Comparison of ENCODE assay signal across 8 mouse cellular contexts in genomic region chr6:83068706-83069487, GRCm38 (mm10). TPM values are rescaled to one million over a fixed set of nuclear protein-coding genes. Genes with fewer than 3 reads are reported as not detected.
A peak's percentile ranks its signal among the peaks of the same experiment; 100 is the strongest.
DNase-seq lines count a peak whose midpoint lies in the region; ATAC-seq and TF ChIP-seq lines count a peak whose summit lies in the region.

No protein-coding gene starts in this region.

- DNase-seq in liver, adult 2 months (ENCODE audit: extremely low read depth, low read depth, low spot score): no peak
- DNase-seq in liver: no peak
- peak; percentile 64 for DNase-seq in forebrain, embryonic 11.5 days (ENCODE audit: low spot score)
- DNase-seq in adrenal gland, adult 18-20 months (ENCODE audit: low spot score in 2 of 2): no peak
- DNase-seq in urinary bladder, postnatal 36 days (ENCODE audit: low spot score in 2 of 2): no peak
- no peak for DNase-seq in adrenal gland, postnatal 4 days (ENCODE audit: low spot score in 2 of 2)

- no peak for TF ChIP-seq POLR2A in liver, adult 2 months (IDR thresholded peaks at IDR 0.05; ENCODE audit: extremely low read depth, insufficient read depth, low read length)
- TF ChIP-seq POLR2A in small intestine, adult 2 months (IDR thresholded peaks at IDR 0.05; ENCODE audit: low read depth, low read length): no peak; the same call in 1 of the 2 replicates

- 3% methylated on average over 81 of the region's 81 CpGs for WGBS in liver, adult 2 months
- WGBS in forebrain, embryonic 11.5 days: under 1% methylated on average over 81 of the region's 81 CpGs
- under 1% methylated on average over 81 of the region's 81 CpGs for WGBS in limb, embryonic 12.5 days
- 2% methylated on average over 81 of the region's 81 CpGs for WGBS in small intestine, adult 2 months

- peak overlapping the region; percentile 0 for H3K9ac ChIP-seq in liver, adult 2 months (ENCODE audit: low read depth, low read length)
- H3K9ac ChIP-seq in forebrain, embryonic 11.5 days (ENCODE audit: low read length): no peak overlapping the region
- 0 out of 2 replicates have a peak overlapping the region, but pooled peaks have one; percentile 8 for H3K9ac ChIP-seq in limb, embryonic 12.5 days (replicated peaks)

- no peaks in the 10 kb centered on the region for H3K9me3 ChIP-seq in forebrain, embryonic 11.5 days (ENCODE audit: control insufficient read depth, low read length)
- no peaks in the 10 kb centered on the region for H3K9me3 ChIP-seq in limb, embryonic 12.5 days

- no peak for ATAC-seq in forebrain, embryonic 11.5 days (replicated peaks; ENCODE audit: low FRiP score)
- no peak for ATAC-seq in limb, embryonic 12.5 days (ENCODE audit: insufficient number of reproducible peaks, insufficient read depth, low FRiP score, low TSS enrichment, low read depth)

- H3K79me2 ChIP-seq in liver, adult 2 months (ENCODE audit: control insufficient read depth, insufficient read depth, low read length): no peaks in the 10 kb centered on the region

- H3K27me3 ChIP-seq in liver, adult 2 months (ENCODE audit: control insufficient read depth, insufficient read depth, low read length): peaks cover 39% of the 10 kb centered on the region
- peaks cover 96% of the 10 kb centered on the region for H3K27me3 ChIP-seq in forebrain, embryonic 11.5 days (ENCODE audit: control insufficient read depth, insufficient read depth, low read length)
- H3K27me3 ChIP-seq in limb, embryonic 12.5 days: peaks cover 99% of the 10 kb centered on the region
- H3K27me3 ChIP-seq in small intestine, adult 2 months (ENCODE audit: control insufficient read depth, insufficient read depth, low read length): peaks cover 62% of the 10 kb centered on the region

- 0 out of 2 replicates have a peak, but pooled peaks cover 1% of the 10 kb centered on the region for H3K4me1 ChIP-seq in liver, adult 2 months (ENCODE audit: control insufficient read depth, insufficient read depth, low read length)
- H3K4me1 ChIP-seq in forebrain, embryonic 11.5 days (replicated peaks; ENCODE audit: control insufficient read depth, insufficient read depth, low read length): peaks cover 14% of the 10 kb centered on the region; the same call in 1 of the 2 replicates
- peaks cover 28% of the 10 kb centered on the region for H3K4me1 ChIP-seq in limb, embryonic 12.5 days (replicated peaks)
- peaks cover 22% of the 10 kb centered on the region for H3K4me1 ChIP-seq in small intestine, adult 2 months (ENCODE audit: control insufficient read depth, insufficient read depth, insufficient read length, low read length)

- peak overlapping the region; percentile 49; the same call in 1 of the 2 replicates for H3K4me3 ChIP-seq in liver, adult 2 months (ENCODE audit: insufficient read depth, low read depth, low read length)
- H3K4me3 ChIP-seq in forebrain, embryonic 11.5 days (ENCODE audit: low read depth, low read length): no peak overlapping the region
- H3K4me3 ChIP-seq in limb, embryonic 12.5 days (replicated peaks): peak overlapping the region; percentile 29
- H3K4me3 ChIP-seq in small intestine, adult 2 months (ENCODE audit: low read depth, low read length): peak overlapping the region; percentile 41

- TF ChIP-seq CTCF in liver, adult 2 months (IDR thresholded peaks at IDR 0.05; ENCODE audit: low read depth, low read length): no peak
- no peak for TF ChIP-seq CTCF in small intestine, adult 2 months (IDR thresholded peaks at IDR 0.05; ENCODE audit: extremely low read depth, insufficient read length, insufficient replicate concordance, low read depth, low read length)

- H3K36me3 ChIP-seq in liver, adult 2 months (ENCODE audit: control insufficient read depth, insufficient read depth, low read length): no peaks in the 10 kb centered on the region
- no peaks in the 10 kb centered on the region for H3K36me3 ChIP-seq in forebrain, embryonic 11.5 days (ENCODE audit: control insufficient read depth, insufficient read depth, low read length)
- no peaks in the 10 kb centered on the region for H3K36me3 ChIP-seq in limb, embryonic 12.5 days
- peaks cover 7% of the 10 kb centered on the region; the same call in 1 of the 2 replicates for H3K36me3 ChIP-seq in small intestine, adult 2 months (ENCODE audit: control insufficient read depth, insufficient read depth, low read length)

- H3K27ac ChIP-seq in liver, adult 2 months (replicated peaks; ENCODE audit: insufficient read depth, low read depth, low read length): no peak overlapping the region
- H3K27ac ChIP-seq in forebrain, embryonic 11.5 days (ENCODE audit: low read depth, low read length): no peak overlapping the region
- H3K27ac ChIP-seq in limb, embryonic 12.5 days: no peak overlapping the region
- no peak overlapping the region for H3K27ac ChIP-seq in small intestine, adult 2 months (ENCODE audit: insufficient read depth, low read depth, low read length)

- peak overlapping the region; percentile 27; the same call in 1 of the 2 replicates for H3K4me2 ChIP-seq in forebrain, embryonic 11.5 days (ENCODE audit: low read depth, low read length, severe bottlenecking)
- peak overlapping the region; percentile 39 for H3K4me2 ChIP-seq in limb, embryonic 12.5 days

RNA-seq across cellular contexts. Expression of gene Tlx2, which starts 1.2 kb away (rescaled TPM):
- not detected in 2 replicates for total RNA-seq in liver, adult 2 months (2014; rRNA removed)
- polyA plus RNA-seq in liver, adult 2 months (2012; rRNA removed): not detected in 2 replicates
- not detected in 2 replicates for polyA plus RNA-seq in forebrain, embryonic 11.5 days (2014; fragmentation: Nextera tagmentation; extraction: Ambion mirVana)
- polyA plus RNA-seq in limb, embryonic 12.5 days (2016; fragmentation: Nextera tagmentation; extraction: Ambion mirVana): 0.27 and 1.0 TPM in 2 replicates
- 3.5 and 4.9 TPM in 2 replicates for polyA plus RNA-seq in small intestine, adult 2 months (2012; rRNA removed)
- 10 to 100 TPM in 1 of 2 experiments, 1 to 10 TPM in 1; 6.0 to 12.8 TPM for total RNA-seq in adrenal gland, adult 18-20 months (2021)
- 10 to 100 TPM; 24.0 to 30.0 TPM for total RNA-seq in adrenal gland, postnatal 4 days (2021)

RNA-seq across cellular contexts. Expression of gene Pcgf1, which starts 8.8 kb away (rescaled TPM):
- total RNA-seq in liver, adult 2 months (2014; rRNA removed): 4.1 and 6.1 TPM in 2 replicates
- 7.7 and 10.8 TPM in 2 replicates for polyA plus RNA-seq in liver, adult 2 months (2012; rRNA removed)
- polyA plus RNA-seq in forebrain, embryonic 11.5 days (2014; fragmentation: Nextera tagmentation; extraction: Ambion mirVana): 34.3 and 36.4 TPM in 2 replicates
- polyA plus RNA-seq in limb, embryonic 12.5 days (2016; fragmentation: Nextera tagmentation; extraction: Ambion mirVana): 39.0 and 39.7 TPM in 2 replicates
- polyA plus RNA-seq in small intestine, adult 2 months (2012; rRNA removed): 6.4 and 9.9 TPM in 2 replicates
- 10 to 100 TPM; 36.4 to 39.3 TPM for total RNA-seq in adrenal gland, adult 18-20 months (2021)
- total RNA-seq in adrenal gland, postnatal 4 days (2021): 10 to 100 TPM; 69.2 to 79.1 TPM

RNA-seq across cellular contexts. Expression of gene Dqx1, which starts 11.3 kb away (rescaled TPM):
- 7.4 and 7.5 TPM in 2 replicates for total RNA-seq in liver, adult 2 months (2014; rRNA removed)
- polyA plus RNA-seq in liver, adult 2 months (2012; rRNA removed): 8.1 and 9.6 TPM in 2 replicates
- polyA plus RNA-seq in forebrain, embryonic 11.5 days (2014; fragmentation: Nextera tagmentation; extraction: Ambion mirVana): 0.85 and 1.3 TPM in 2 replicates
- polyA plus RNA-seq in limb, embryonic 12.5 days (2016; fragmentation: Nextera tagmentation; extraction: Ambion mirVana): 0.68 and 1.1 TPM in 2 replicates
- 22.1 and 48.6 TPM in 2 replicates for polyA plus RNA-seq in small intestine, adult 2 months (2012; rRNA removed)
- 1 to 10 TPM; 2.2 to 3.3 TPM for total RNA-seq in adrenal gland, adult 18-20 months (2021)
- 1 to 10 TPM; 4.1 to 4.4 TPM for total RNA-seq in adrenal gland, postnatal 4 days (2021)

RNA-seq across cellular contexts. Expression of gene Htra2, which starts 13.8 kb away (rescaled TPM):
- 14.0 and 17.5 TPM in 2 replicates for total RNA-seq in liver, adult 2 months (2014; rRNA removed)
- 23.3 and 24.1 TPM in 2 replicates for polyA plus RNA-seq in liver, adult 2 months (2012; rRNA removed)
- 30.1 and 32.5 TPM in 2 replicates for polyA plus RNA-seq in forebrain, embryonic 11.5 days (2014; fragmentation: Nextera tagmentation; extraction: Ambion mirVana)
- polyA plus RNA-seq in limb, embryonic 12.5 days (2016; fragmentation: Nextera tagmentation; extraction: Ambion mirVana): 68.7 and 75.5 TPM in 2 replicates
- 15.0 and 24.3 TPM in 2 replicates for polyA plus RNA-seq in small intestine, adult 2 months (2012; rRNA removed)
- total RNA-seq in adrenal gland, adult 18-20 months (2021): 10 to 100 TPM; 44.0 to 55.2 TPM
- 10 to 100 TPM; 63.3 to 68.5 TPM for total RNA-seq in adrenal gland, postnatal 4 days (2021)

RNA-seq across cellular contexts. Expression of gene Aup1, which starts 14.6 kb away (rescaled TPM):
- 109 and 114 TPM in 2 replicates for total RNA-seq in liver, adult 2 months (2014; rRNA removed)
- polyA plus RNA-seq in liver, adult 2 months (2012; rRNA removed): 593 and 598 TPM in 2 replicates
- polyA plus RNA-seq in forebrain, embryonic 11.5 days (2014; fragmentation: Nextera tagmentation; extraction: Ambion mirVana): 124 and 125 TPM in 2 replicates
- 158 and 159 TPM in 2 replicates for polyA plus RNA-seq in limb, embryonic 12.5 days (2016; fragmentation: Nextera tagmentation; extraction: Ambion mirVana)
- polyA plus RNA-seq in small intestine, adult 2 months (2012; rRNA removed): 392 and 694 TPM in 2 replicates
- total RNA-seq in adrenal gland, adult 18-20 months (2021): 100 to 1,000 TPM; 175 to 219 TPM
- 100 to 1,000 TPM; 170 to 175 TPM for total RNA-seq in adrenal gland, postnatal 4 days (2021)
